Mouse (Mus musculus): ENCODE data around the gene Amigo3. TPM values are rescaled to one million over a fixed set of nuclear protein-coding genes. Genes with fewer than 3 reads are reported as not detected.

The Amigo3 gene
- total RNA-seq, 2 experiments from 2014 or later, result 2.0 to 2.6 TPM

GRCm38 (mm10) chr9:108055061-108055460, 2.1 kb downstream of the Amigo3 start:
- H3K27ac ChIP-seq, result no peak overlapping the region
- no peak overlapping the region for H3K4me3 ChIP-seq
- TF ChIP-seq CTCF (conservative IDR thresholded peaks at IDR 0.05), result no peak
- no peak for DNase-seq (ENCODE audit: low spot score in 2 of 2)

GRCm38 (mm10) chr9:108055661-108056237, 2.8 kb downstream of the Amigo3 start:
- no peak overlapping the region for H3K4me3 ChIP-seq
- DNase-seq (ENCODE audit: low spot score in 2 of 2), result no peak
- no peak overlapping the region for H3K27ac ChIP-seq
- TF ChIP-seq CTCF (conservative IDR thresholded peaks at IDR 0.05), result no peak

DNA sequence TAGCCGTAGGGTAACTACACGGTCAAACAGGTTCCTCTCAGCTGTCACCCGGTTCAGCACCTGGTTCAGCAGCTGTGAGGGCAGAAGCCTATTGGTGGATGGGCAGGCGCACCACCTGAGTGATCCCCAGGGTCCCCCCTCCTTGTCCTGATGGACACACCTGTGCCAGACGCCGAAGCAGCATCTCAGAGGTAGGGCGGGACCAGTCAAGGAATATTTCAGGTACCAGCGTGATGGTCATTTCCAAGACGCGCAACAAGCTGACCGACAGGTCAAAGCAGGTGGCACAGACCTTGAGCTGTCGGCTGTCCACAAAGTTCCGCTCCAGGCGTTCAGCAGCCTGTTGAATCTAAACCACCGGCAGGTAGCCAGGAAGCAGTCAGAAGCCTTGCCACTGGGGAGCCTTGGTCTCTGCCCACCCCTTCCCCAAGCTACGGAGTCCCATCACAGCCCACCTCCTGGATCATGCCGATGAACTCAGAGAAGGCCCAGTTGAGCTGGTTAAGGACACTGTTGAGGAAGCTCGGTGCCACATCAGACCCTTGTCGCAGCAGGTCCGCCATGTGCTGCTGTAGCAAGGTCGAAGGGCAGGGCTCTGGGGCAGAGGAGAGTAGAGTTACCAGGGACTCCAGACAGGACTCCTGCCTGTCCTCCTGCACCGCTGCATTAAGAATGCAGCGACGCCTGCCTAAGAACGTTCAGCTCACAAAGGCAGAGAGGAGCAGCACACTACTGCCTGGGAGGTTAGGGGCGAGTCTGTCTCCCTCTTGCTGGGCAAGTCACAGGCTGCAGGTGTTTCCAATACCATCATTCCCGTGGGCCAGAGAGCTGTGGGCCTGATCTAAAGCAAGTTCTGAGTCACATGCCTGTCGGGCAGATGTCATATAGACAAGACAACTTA, 3.7 kb downstream of the Amigo3 start:
- Histone ChIP-seq H3K27ac (no peak overlapping the region), H3K4me3 (no peak overlapping the region)
- DNase-seq (ENCODE audit: low spot score in 2 of 2), result no peak
- TF ChIP-seq CTCF (conservative IDR thresholded peaks at IDR 0.05), result no peak

GRCm38 (mm10) chr9:108057262-108057562, 4.3 kb downstream of the Amigo3 start:
- no peak for TF ChIP-seq CTCF (conservative IDR thresholded peaks at IDR 0.05)
- no peak overlapping the region for H3K27ac ChIP-seq

GRCm38 (mm10) chr9:108058291-108058690, 5.3 kb downstream of the Amigo3 start:
- H3K4me3 ChIP-seq, result no peak overlapping the region
- no peak overlapping the region for H3K27ac ChIP-seq

More at GRCm38 (mm10) chr9:108057262-108057562, 4.3 kb downstream of the Amigo3 start:
- no peak overlapping the region for H3K4me3 ChIP-seq
- DNase-seq (ENCODE audit: low spot score in 2 of 2), result no peak

GRCm38 (mm10) chr9:108062142-108062541, 9.2 kb downstream of the Amigo3 start:
- no peak for DNase-seq (ENCODE audit: low spot score in 2 of 2)
- no peak for TF ChIP-seq CTCF (conservative IDR thresholded peaks at IDR 0.05)
- Histone ChIP-seq H3K4me3 (no peak overlapping the region), H3K27ac (no peak overlapping the region)

More at GRCm38 (mm10) chr9:108058291-108058690, 5.3 kb downstream of the Amigo3 start:
- no peak for TF ChIP-seq CTCF (conservative IDR thresholded peaks at IDR 0.05)
- no peak for DNase-seq (ENCODE audit: low spot score in 2 of 2)

GRCm38 (mm10) chr9:108063361-108063760, 10.4 kb downstream of the Amigo3 start:
- Histone ChIP-seq H3K27ac (no peak overlapping the region), H3K4me3 (no peak overlapping the region)
- DNase-seq (ENCODE audit: low spot score in 2 of 2), result no peak
- TF ChIP-seq CTCF (conservative IDR thresholded peaks at IDR 0.05), result no peak

- peak; percentile 89 for TF ChIP-seq CTCF (conservative IDR thresholded peaks at IDR 0.05)
- H3K4me3 ChIP-seq, result no peak overlapping the region
- DNase-seq (ENCODE audit: low spot score in 2 of 2), result peak; percentile 57 to 63
These were observed 12.6 kb downstream of the Amigo3 start for GRCm38 (mm10) chr9:108065491-108066011.

GRCm38 (mm10) chr9:108067199-108067598, 14.2 kb downstream of the Amigo3 start:
- DNase-seq (ENCODE audit: low spot score in 2 of 2), result no peak
- H3K27ac ChIP-seq, result no peak overlapping the region
- no peak overlapping the region for H3K4me3 ChIP-seq
- TF ChIP-seq CTCF (conservative IDR thresholded peaks at IDR 0.05), result no peak

More at GRCm38 (mm10) chr9:108065491-108066011, 12.6 kb downstream of the Amigo3 start:
- peak overlapping the region; percentile 52; the same call in 1 of the 2 replicates for H3K27ac ChIP-seq

GRCm38 (mm10) chr9:108067900-108068299, 14.9 kb downstream of the Amigo3 start:
- TF ChIP-seq CTCF (conservative IDR thresholded peaks at IDR 0.05), result peak; percentile 98
- peak; percentile 78 to 90 for DNase-seq (ENCODE audit: low spot score in 2 of 2)
- no peak overlapping the region for H3K27ac ChIP-seq
- H3K4me3 ChIP-seq, result no peak overlapping the region

DNA sequence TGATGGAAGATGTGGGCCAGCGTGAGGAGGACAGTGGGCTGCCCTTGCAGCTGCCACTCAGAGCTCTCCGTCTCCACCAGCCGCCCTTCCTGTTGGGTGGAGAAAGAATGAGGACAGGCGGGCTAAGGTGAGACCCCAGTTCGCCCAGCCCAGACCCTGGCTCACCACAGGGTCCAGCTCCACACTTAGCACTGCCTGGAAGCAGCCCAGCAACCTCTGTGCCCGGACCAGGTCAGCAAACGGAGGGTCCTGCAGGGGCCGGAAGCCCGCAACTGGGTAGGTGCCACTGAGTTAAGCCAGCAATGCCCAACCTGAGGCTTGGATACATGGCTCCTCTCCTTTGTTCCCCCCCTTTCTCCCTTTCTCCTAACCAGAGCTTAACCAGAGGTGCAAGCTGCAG, 16.0 kb downstream of the Amigo3 start:
- no peak for DNase-seq (ENCODE audit: low spot score in 2 of 2)
- TF ChIP-seq CTCF (conservative IDR thresholded peaks at IDR 0.05), result no peak
- Histone ChIP-seq H3K27ac (no peak overlapping the region), H3K4me3 (no peak overlapping the region)

DNA sequence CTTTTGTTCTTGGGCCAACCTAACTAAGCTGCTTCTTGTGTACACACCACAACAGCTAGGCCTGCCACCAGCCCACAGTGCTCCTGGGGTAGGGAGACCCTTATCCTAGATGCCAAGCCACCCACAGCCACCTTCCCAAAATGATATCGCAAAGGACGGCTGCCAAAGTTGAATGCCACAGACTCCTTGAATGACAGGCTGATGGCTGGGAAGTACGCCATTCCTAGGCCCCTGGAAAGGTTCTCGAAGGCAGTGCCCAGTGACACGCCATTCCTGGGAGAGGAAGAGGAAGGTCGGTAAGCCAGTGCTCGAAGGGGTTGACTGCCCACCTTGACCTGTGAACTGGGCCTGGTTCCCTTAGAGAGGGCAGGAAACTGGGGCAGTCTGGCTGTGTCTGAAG, 16.6 kb downstream of the Amigo3 start:
- H3K27ac ChIP-seq, result no peak overlapping the region
- TF ChIP-seq CTCF (conservative IDR thresholded peaks at IDR 0.05), result no peak
- H3K4me3 ChIP-seq, result no peak overlapping the region
- DNase-seq (ENCODE audit: low spot score in 2 of 2), result no peak

DNA sequence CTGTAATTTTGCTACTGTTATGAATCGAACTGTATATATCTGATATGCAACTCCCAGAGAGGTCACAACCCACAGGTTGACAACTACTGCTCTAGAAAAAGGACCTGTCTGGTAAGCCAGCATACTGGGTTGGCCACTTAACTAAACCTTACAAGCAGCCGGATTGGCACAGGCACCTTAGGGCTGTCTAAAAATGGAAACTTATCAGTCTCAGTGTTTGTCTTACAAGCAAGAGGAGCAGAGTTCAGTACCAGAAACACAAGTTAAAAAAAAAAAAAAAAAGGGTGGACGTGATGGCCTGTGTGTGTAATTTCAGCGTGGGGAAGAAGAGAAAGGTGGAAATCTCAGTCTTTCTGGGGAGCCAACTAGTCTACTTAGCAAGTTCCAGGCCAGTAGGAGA, 18.8 kb downstream of the Amigo3 start:
- DNase-seq (ENCODE audit: low spot score in 2 of 2), result no peak
- Histone ChIP-seq H3K27ac (no peak overlapping the region), H3K4me3 (no peak overlapping the region)
- TF ChIP-seq CTCF (conservative IDR thresholded peaks at IDR 0.05), result no peak

Data from layer of hippocampus, adult 2 months (tissue).